Mouse (Mus musculus): ENCODE measurements around the gene Olfr9. TPM values are rescaled to one million over a fixed set of nuclear protein-coding genes. Genes with fewer than 3 reads are reported as not detected.

Gene Olfr9
- total and polyA plus RNA-seq, 2 experiments from 2014 or later, result not detected

DNA sequence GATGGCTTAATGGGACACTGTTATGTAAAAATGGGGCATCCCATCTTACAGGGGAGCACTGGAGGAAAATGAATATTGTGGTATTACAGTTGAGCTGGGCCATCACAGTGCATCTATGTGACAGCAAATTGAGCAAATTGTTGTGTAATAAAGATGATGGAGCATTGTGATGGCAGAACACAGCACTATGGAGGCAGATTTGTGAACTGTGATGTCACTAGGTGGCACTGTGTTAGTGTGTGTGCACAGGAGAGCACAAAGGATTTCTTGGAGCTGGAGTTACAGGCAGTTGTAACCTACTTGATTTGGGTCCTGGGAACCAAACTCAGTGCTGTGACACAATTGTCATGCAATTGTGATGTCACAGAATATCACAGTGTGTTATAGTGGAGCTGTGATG lies 34.1 kb downstream of the Olfr9 start:
- TF ChIP-seq CTCF (IDR thresholded peaks at IDR 0.05), result 0 out of 2 replicates have a peak, but pooled peaks have one; percentile 22
- Histone ChIP-seq H3K4me1 (ENCODE audit: insufficient read depth, low read length) (no peaks in the 10 kb centered on the region), H3K36me3 (ENCODE audit: insufficient read depth, low read length) (no peaks in the 10 kb centered on the region), H3K9me3 (ENCODE audit: low read length) (no peaks in the 10 kb centered on the region), H3K27me3 (ENCODE audit: insufficient read depth, low read length) (no peaks in the 10 kb centered on the region), H3K4me2 (ENCODE audit: low read depth, low read length, poor library complexity, severe bottlenecking) (no peak overlapping the region), H3K4me3 (ENCODE audit: low read depth, low read length) (no peak overlapping the region), H3K9ac (replicated peaks; ENCODE audit: low read length, poor library complexity, severe bottlenecking) (no peak overlapping the region), H3K27ac (ENCODE audit: low read depth, low read length) (no peak overlapping the region)
- ATAC-seq (ENCODE audit: low FRiP score) (no peak), DNase-seq (ENCODE audit: low spot score) (no peak)

GRCm38 (mm10) chr10:129026018-129026662 lies 36.9 kb downstream of the Olfr9 start:
- H3K9ac ChIP-seq (replicated peaks; ENCODE audit: low read length, poor library complexity, severe bottlenecking), result no peak overlapping the region
- ATAC-seq (ENCODE audit: low FRiP score) (peak; percentile 75), DNase-seq (ENCODE audit: low spot score) (peak; percentile 76)
- no peaks in the 10 kb centered on the region for H3K4me1 ChIP-seq (ENCODE audit: insufficient read depth, low read length)
- no peaks in the 10 kb centered on the region for H3K36me3 ChIP-seq (ENCODE audit: insufficient read depth, low read length)
- H3K9me3 ChIP-seq (ENCODE audit: low read length), result no peaks in the 10 kb centered on the region
- no peak overlapping the region for H3K27ac ChIP-seq (ENCODE audit: low read depth, low read length)
- peak; percentile 84 for TF ChIP-seq CTCF (IDR thresholded peaks at IDR 0.05)
- H3K4me3 ChIP-seq (ENCODE audit: low read depth, low read length), result no peak overlapping the region
- H3K27me3 ChIP-seq (ENCODE audit: insufficient read depth, low read length), result no peaks in the 10 kb centered on the region
- H3K4me2 ChIP-seq (ENCODE audit: low read depth, low read length, poor library complexity, severe bottlenecking), result no peak overlapping the region
- WGBS, result 64% methylated on average over 3 of the region's 3 CpGs

DNA sequence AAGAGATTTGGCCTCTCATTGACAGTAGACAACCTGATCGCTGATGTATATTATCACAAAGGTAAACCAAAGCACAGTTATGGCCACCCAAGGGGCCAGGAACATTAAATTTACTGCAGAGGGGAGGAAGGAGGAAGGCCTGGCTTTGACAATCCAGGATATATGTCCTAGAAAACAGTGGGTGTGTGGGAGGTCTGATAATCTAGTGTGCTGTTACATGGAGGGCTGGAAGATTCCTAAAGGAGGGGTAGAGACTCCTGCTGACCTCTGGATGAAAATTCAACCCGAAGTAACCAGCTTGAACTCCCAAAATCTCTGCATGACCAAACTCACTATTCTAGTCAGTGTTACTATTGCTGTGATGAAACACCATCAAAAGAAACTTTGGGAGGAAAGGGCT lies 39.1 kb downstream of the Olfr9 start:
- ATAC-seq (ENCODE audit: low FRiP score) (no peak), DNase-seq (ENCODE audit: low spot score) (no peak)
- Histone ChIP-seq H3K36me3 (ENCODE audit: insufficient read depth, low read length) (no peaks in the 10 kb centered on the region), H3K27ac (ENCODE audit: low read depth, low read length) (no peak overlapping the region), H3K27me3 (ENCODE audit: insufficient read depth, low read length) (no peaks in the 10 kb centered on the region), H3K4me1 (ENCODE audit: insufficient read depth, low read length) (no peaks in the 10 kb centered on the region), H3K4me2 (ENCODE audit: low read depth, low read length, poor library complexity, severe bottlenecking) (no peak overlapping the region), H3K4me3 (ENCODE audit: low read depth, low read length) (no peak overlapping the region), H3K9ac (replicated peaks; ENCODE audit: low read length, poor library complexity, severe bottlenecking) (no peak overlapping the region), H3K9me3 (ENCODE audit: low read length) (no peaks in the 10 kb centered on the region)
- WGBS, result 81% methylated on average over 2 of the region's 2 CpGs
- TF ChIP-seq CTCF (IDR thresholded peaks at IDR 0.05), result no peak

GRCm38 (mm10) chr10:129039796-129040195 lies 50.6 kb downstream of the Olfr9 start, which contains the start of gene Olfr764-ps1:
Gene Olfr764-ps1, minus strand, starts transcription at chr10:129039896.
- 74% methylated on average over 3 of the region's 3 CpGs for WGBS
- no peak within 1 kb of the TSS for H3K4me2 ChIP-seq (ENCODE audit: low read depth, low read length, poor library complexity, severe bottlenecking)

More at GRCm38 (mm10) chr10:129039796-129040195, 50.6 kb downstream of the Olfr9 start, which contains the start of gene Olfr764-ps1:
- no peak for TF ChIP-seq CTCF (IDR thresholded peaks at IDR 0.05)
- no peaks in the 10 kb centered on the region for H3K27me3 ChIP-seq (ENCODE audit: insufficient read depth, low read length)
- no peak within 1 kb of the TSS for H3K9ac ChIP-seq (replicated peaks; ENCODE audit: low read length, poor library complexity, severe bottlenecking)
- no peaks in the 10 kb centered on the region for H3K9me3 ChIP-seq (ENCODE audit: low read length)
- H3K4me1 ChIP-seq (ENCODE audit: insufficient read depth, low read length), result no peaks in the 10 kb centered on the region
- no peak for ATAC-seq (ENCODE audit: low FRiP score)
- no peaks in the 10 kb centered on the region for H3K36me3 ChIP-seq (ENCODE audit: insufficient read depth, low read length)
- no peak for DNase-seq (ENCODE audit: low spot score)
- H3K4me3 ChIP-seq (ENCODE audit: low read depth, low read length), result no peak within 1 kb of the TSS
- H3K27ac ChIP-seq (ENCODE audit: low read depth, low read length), result no peak within 1 kb of the TSS

Other genes with a start within 250 kb of the Olfr9 start
- gene Dgka, start 244.6 kb upstream of the Olfr9 start, total RNA-seq (2014; rRNA removed), result 4.5 and 7.5 TPM in 2 replicates
- 4.9 and 5.1 TPM in 2 replicates for gene Dgka, start 244.6 kb upstream of the Olfr9 start, polyA plus RNA-seq (2015; fragmentation: Nextera tagmentation; extraction: Ambion mirVana)
- 54.9 and 60.1 TPM in 2 replicates for gene Pym1, start 241.5 kb upstream of the Olfr9 start, total RNA-seq (2014; rRNA removed)
- 48.0 and 52.2 TPM in 2 replicates for gene Pym1, start 241.5 kb upstream of the Olfr9 start, polyA plus RNA-seq (2015; fragmentation: Nextera tagmentation; extraction: Ambion mirVana)
- 1.3 and 1.8 TPM in 2 replicates for gene Mmp19, start 198.5 kb upstream of the Olfr9 start, total RNA-seq (2014; rRNA removed)
- gene Mmp19, start 198.5 kb upstream of the Olfr9 start, polyA plus RNA-seq (2015; fragmentation: Nextera tagmentation; extraction: Ambion mirVana), result 0.29 and 0.54 TPM in 2 replicates
- 31.4 and 39.4 TPM in 2 replicates for gene Dnajc14, start 185.4 kb upstream of the Olfr9 start, total RNA-seq (2014; rRNA removed)
- 34.6 and 37.7 TPM in 2 replicates for gene Dnajc14, start 185.4 kb upstream of the Olfr9 start, polyA plus RNA-seq (2015; fragmentation: Nextera tagmentation; extraction: Ambion mirVana)
- 18.6 and 21.8 TPM in 2 replicates for gene Tmem198b, start 185.1 kb upstream of the Olfr9 start, total RNA-seq (2014; rRNA removed)
- gene Tmem198b, start 185.1 kb upstream of the Olfr9 start, polyA plus RNA-seq (2015; fragmentation: Nextera tagmentation; extraction: Ambion mirVana), result 17.1 and 18.9 TPM in 2 replicates
- 30.7 and 36.8 TPM in 2 replicates for gene Sarnp, start 172.1 kb upstream of the Olfr9 start, total RNA-seq (2014; rRNA removed)
- gene Sarnp, start 172.1 kb upstream of the Olfr9 start, polyA plus RNA-seq (2015; fragmentation: Nextera tagmentation; extraction: Ambion mirVana), result 120 and 126 TPM in 2 replicates
- gene Ormdl2, start 167.8 kb upstream of the Olfr9 start, total RNA-seq (2014; rRNA removed), result 6.9 and 11.1 TPM in 2 replicates
- gene Ormdl2, start 167.8 kb upstream of the Olfr9 start, polyA plus RNA-seq (2015; fragmentation: Nextera tagmentation; extraction: Ambion mirVana), result 15.0 and 15.6 TPM in 2 replicates
- 16.9 and 22.4 TPM in 2 replicates for gene Gdf11, start 97.7 kb upstream of the Olfr9 start, total RNA-seq (2014; rRNA removed)
- 6.5 and 7.5 TPM in 2 replicates for gene Gdf11, start 97.7 kb upstream of the Olfr9 start, polyA plus RNA-seq (2015; fragmentation: Nextera tagmentation; extraction: Ambion mirVana)
- 16.6 and 28.6 TPM in 2 replicates for gene Cd63, start 88.4 kb upstream of the Olfr9 start, total RNA-seq (2014; rRNA removed)
- gene Cd63, start 88.4 kb upstream of the Olfr9 start, polyA plus RNA-seq (2015; fragmentation: Nextera tagmentation; extraction: Ambion mirVana), result 231 and 238 TPM in 2 replicates
- 8.8 and 10.5 TPM in 2 replicates for gene Rdh5, start 66.5 kb upstream of the Olfr9 start, total RNA-seq (2014; rRNA removed)
- 8.8 and 10.8 TPM in 2 replicates for gene Rdh5, start 66.5 kb upstream of the Olfr9 start, polyA plus RNA-seq (2015; fragmentation: Nextera tagmentation; extraction: Ambion mirVana)
- 87.8 and 100 TPM in 2 replicates for gene Bloc1s1, start 65.4 kb upstream of the Olfr9 start, total RNA-seq (2014; rRNA removed)
- 240 and 265 TPM in 2 replicates for gene Bloc1s1, start 65.4 kb upstream of the Olfr9 start, polyA plus RNA-seq (2015; fragmentation: Nextera tagmentation; extraction: Ambion mirVana)
- 18.9 and 23.3 TPM in 2 replicates for gene Itga7, start 55.6 kb upstream of the Olfr9 start, total RNA-seq (2014; rRNA removed)
- 13.6 and 14.0 TPM in 2 replicates for gene Itga7, start 55.6 kb upstream of the Olfr9 start, polyA plus RNA-seq (2015; fragmentation: Nextera tagmentation; extraction: Ambion mirVana)
- gene Mettl7b, start 28.4 kb upstream of the Olfr9 start, total RNA-seq (2014; rRNA removed), result not detected in 2 replicates
- gene Mettl7b, start 28.4 kb upstream of the Olfr9 start, polyA plus RNA-seq (2015; fragmentation: Nextera tagmentation; extraction: Ambion mirVana), result not detected in 2 replicates
- gene Olfr763, start 21.4 kb downstream of the Olfr9 start, total RNA-seq (2014; rRNA removed), result not detected in 2 replicates
- not detected in 2 replicates for gene Olfr763, start 21.4 kb downstream of the Olfr9 start, polyA plus RNA-seq (2015; fragmentation: Nextera tagmentation; extraction: Ambion mirVana)
- gene Olfr764-ps1, start 50.5 kb downstream of the Olfr9 start, total RNA-seq (2014; rRNA removed), result not detected in 2 replicates
- not detected in 2 replicates for gene Olfr764-ps1, start 50.5 kb downstream of the Olfr9 start, polyA plus RNA-seq (2015; fragmentation: Nextera tagmentation; extraction: Ambion mirVana)
- gene Olfr765, start 60.6 kb downstream of the Olfr9 start, total RNA-seq (2014; rRNA removed), result not detected in 2 replicates
- not detected in 2 replicates for gene Olfr765, start 60.6 kb downstream of the Olfr9 start, polyA plus RNA-seq (2015; fragmentation: Nextera tagmentation; extraction: Ambion mirVana)
- gene Olfr766-ps1, start 79.5 kb downstream of the Olfr9 start, total RNA-seq (2014; rRNA removed), result not detected in 2 replicates
- gene Olfr766-ps1, start 79.5 kb downstream of the Olfr9 start, polyA plus RNA-seq (2015; fragmentation: Nextera tagmentation; extraction: Ambion mirVana), result not detected in 2 replicates
- gene Olfr767, start 93.5 kb downstream of the Olfr9 start, total RNA-seq (2014; rRNA removed), result not detected in 2 replicates
- not detected in 2 replicates for gene Olfr767, start 93.5 kb downstream of the Olfr9 start, polyA plus RNA-seq (2015; fragmentation: Nextera tagmentation; extraction: Ambion mirVana)
- gene Olfr768, start 109.9 kb downstream of the Olfr9 start, total RNA-seq (2014; rRNA removed), result not detected in 2 replicates
- not detected in 2 replicates for gene Olfr768, start 109.9 kb downstream of the Olfr9 start, polyA plus RNA-seq (2015; fragmentation: Nextera tagmentation; extraction: Ambion mirVana)
- not detected in 2 replicates for gene Olfr769, start 128.4 kb downstream of the Olfr9 start, total RNA-seq (2014; rRNA removed)
- not detected in 2 replicates for gene Olfr769, start 128.4 kb downstream of the Olfr9 start, polyA plus RNA-seq (2015; fragmentation: Nextera tagmentation; extraction: Ambion mirVana)
- gene Olfr770, start 149.6 kb downstream of the Olfr9 start, total RNA-seq (2014; rRNA removed), result not detected in 2 replicates
- not detected in 2 replicates for gene Olfr770, start 149.6 kb downstream of the Olfr9 start, polyA plus RNA-seq (2015; fragmentation: Nextera tagmentation; extraction: Ambion mirVana)
- gene Olfr771, start 175.3 kb downstream of the Olfr9 start, total RNA-seq (2014; rRNA removed), result not detected in 2 replicates
- not detected in 2 replicates for gene Olfr771, start 175.3 kb downstream of the Olfr9 start, polyA plus RNA-seq (2015; fragmentation: Nextera tagmentation; extraction: Ambion mirVana)
- gene Olfr772, start 188.5 kb downstream of the Olfr9 start, total RNA-seq (2014; rRNA removed), result not detected in 2 replicates
- not detected in 2 replicates for gene Olfr772, start 188.5 kb downstream of the Olfr9 start, polyA plus RNA-seq (2015; fragmentation: Nextera tagmentation; extraction: Ambion mirVana)
- gene Olfr773, start 198.0 kb downstream of the Olfr9 start, total RNA-seq (2014; rRNA removed), result not detected in 2 replicates
- not detected in 2 replicates for gene Olfr773, start 198.0 kb downstream of the Olfr9 start, polyA plus RNA-seq (2015; fragmentation: Nextera tagmentation; extraction: Ambion mirVana)
- not detected in 2 replicates for gene Olfr774, start 246.8 kb downstream of the Olfr9 start, total RNA-seq (2014; rRNA removed)
- not detected in 2 replicates for gene Olfr774, start 246.8 kb downstream of the Olfr9 start, polyA plus RNA-seq (2015; fragmentation: Nextera tagmentation; extraction: Ambion mirVana)